11 mouse cellular contexts compared by ENCODE assay signal in genomic region chr17:78245444-78245843, GRCm38 (mm10). TPM values are rescaled to one million over a fixed set of nuclear protein-coding genes. Genes with fewer than 3 reads are reported as not detected.
DNase-seq lines count a peak whose midpoint lies in the region; ATAC-seq lines count a peak whose summit lies in the region.
"Had no signal": no experiment of that assay in that cellular context is flagged by ENCODE, and none has a peak within 500 bp of the region (broad histone marks: within the 10 kb centered on the region; RNA-seq: fewer than 3 reads in every experiment).

No protein-coding gene starts in this region.

- peaks cover 47% of the 10 kb centered on the region for H3K4me1 ChIP-seq in heart, embryonic 13.5 days
- H3K4me1 ChIP-seq in heart, embryonic 12.5 days (replicated peaks) = peaks cover 43% of the 10 kb centered on the region
- H3K4me1 ChIP-seq in midbrain, embryonic 13.5 days (replicated peaks) = peaks cover 22% of the 10 kb centered on the region
- H3K4me1 ChIP-seq in midbrain, embryonic 10.5 days = peaks cover 46% of the 10 kb centered on the region

- H3K27me3 ChIP-seq in heart, embryonic 13.5 days (replicated peaks) = no peaks in the 10 kb centered on the region
- H3K27me3 ChIP-seq in heart, embryonic 12.5 days (replicated peaks) = no peaks in the 10 kb centered on the region
- no peaks in the 10 kb centered on the region for H3K27me3 ChIP-seq in midbrain, embryonic 13.5 days
- no peaks in the 10 kb centered on the region for H3K27me3 ChIP-seq in midbrain, embryonic 10.5 days (ENCODE audit: low read depth, poor library complexity, severe bottlenecking)
- H3K27me3 ChIP-seq: embryonic facial prominence, embryonic 13.5 days; hindbrain, embryonic 15.5 days had no signal

- H3K36me3 ChIP-seq in heart, embryonic 13.5 days = no peaks in the 10 kb centered on the region
- no peaks in the 10 kb centered on the region for H3K36me3 ChIP-seq in heart, embryonic 12.5 days
- no peaks in the 10 kb centered on the region for H3K36me3 ChIP-seq in midbrain, embryonic 13.5 days
- peaks cover 2% of the 10 kb centered on the region; the same call in 1 of the 2 replicates for H3K36me3 ChIP-seq in midbrain, embryonic 10.5 days
- H3K36me3 ChIP-seq: embryonic facial prominence, embryonic 13.5 days; hindbrain, embryonic 15.5 days had no signal

- H3K4me3 ChIP-seq in heart, embryonic 13.5 days = no peak overlapping the region
- H3K4me3 ChIP-seq in heart, embryonic 12.5 days = no peak overlapping the region
- no peak overlapping the region for H3K4me3 ChIP-seq in midbrain, embryonic 13.5 days (replicated peaks)
- H3K4me3 ChIP-seq in midbrain, embryonic 10.5 days = no peak overlapping the region
- H3K4me3 ChIP-seq: embryonic facial prominence, embryonic 13.5 days; hindbrain, embryonic 15.5 days had no signal

- H3K4me2 ChIP-seq in heart, embryonic 13.5 days = no peak overlapping the region
- no peak overlapping the region for H3K4me2 ChIP-seq in heart, embryonic 12.5 days
- no peak overlapping the region for H3K4me2 ChIP-seq in midbrain, embryonic 13.5 days (replicated peaks)
- H3K4me2 ChIP-seq: embryonic facial prominence, embryonic 13.5 days; hindbrain, embryonic 15.5 days had no signal

- DNase-seq in midbrain, embryonic 10.5 days (ENCODE audit: low spot score) = no peak
- DNase-seq in left cerebral cortex, adult 8-10 months (ENCODE audit: low spot score in 2 of 2) = no peak
- DNase-seq in adrenal gland, postnatal 14 days = no peak
- DNase-seq: lung, postnatal 4 days had no signal

- H3K9ac ChIP-seq in heart, embryonic 13.5 days = peak overlapping the region; percentile 7; the same call in 1 of the 2 replicates
- no peak overlapping the region for H3K9ac ChIP-seq in heart, embryonic 12.5 days
- no peak overlapping the region for H3K9ac ChIP-seq in midbrain, embryonic 13.5 days (replicated peaks)
- H3K9ac ChIP-seq: embryonic facial prominence, embryonic 13.5 days; hindbrain, embryonic 15.5 days had no signal

- no peak for ATAC-seq in heart, embryonic 13.5 days (ENCODE audit: extremely low read depth, insufficient number of reproducible peaks, low FRiP score, low TSS enrichment)
- no peak for ATAC-seq in heart, embryonic 12.5 days (ENCODE audit: insufficient number of reproducible peaks, low FRiP score)
- peak; percentile 28; the same call in 1 of the 2 replicates for ATAC-seq in midbrain, embryonic 13.5 days
- ATAC-seq in inflammation-experienced regulatory T-cells, adult 6 months = peak; percentile 62
- ATAC-seq in neutrophil, adult 5-6 weeks (ENCODE audit: extremely low read depth, insufficient number of reproducible peaks, low FRiP score, poor library complexity, severe bottlenecking) = peak; percentile 55

- 39% methylated on average over 4 of the region's 4 CpGs for WGBS in heart, embryonic 13.5 days
- WGBS in heart, embryonic 12.5 days = 55% methylated on average over 4 of the region's 4 CpGs
- WGBS in midbrain, embryonic 13.5 days = 67% methylated on average over 4 of the region's 4 CpGs
- 78% methylated on average over 4 of the region's 4 CpGs for WGBS in midbrain, embryonic 10.5 days

- peak overlapping the region; percentile 33; the same call in 1 of the 2 replicates for H3K27ac ChIP-seq in heart, embryonic 13.5 days (replicated peaks)
- H3K27ac ChIP-seq in heart, embryonic 12.5 days (ENCODE audit: poor library complexity, severe bottlenecking) = no peak overlapping the region
- H3K27ac ChIP-seq in midbrain, embryonic 13.5 days = no peak overlapping the region
- H3K27ac ChIP-seq in midbrain, embryonic 10.5 days (replicated peaks) = no peak overlapping the region
- H3K27ac ChIP-seq: embryonic facial prominence, embryonic 13.5 days; hindbrain, embryonic 15.5 days had no signal

- no peaks in the 10 kb centered on the region for H3K9me3 ChIP-seq in heart, embryonic 13.5 days
- no peaks in the 10 kb centered on the region for H3K9me3 ChIP-seq in heart, embryonic 12.5 days (replicated peaks)
- H3K9me3 ChIP-seq in midbrain, embryonic 13.5 days = no peaks in the 10 kb centered on the region
- H3K9me3 ChIP-seq in midbrain, embryonic 10.5 days (replicated peaks) = no peaks in the 10 kb centered on the region
- H3K9me3 ChIP-seq: embryonic facial prominence, embryonic 13.5 days; hindbrain, embryonic 15.5 days had no signal

RNA-seq across cellular contexts. Expression of gene Crim1, which starts 45.4 kb away (rescaled TPM):
- 2.1 and 2.2 TPM in 2 replicates for polyA plus RNA-seq in heart, embryonic 13.5 days (2015; fragmentation: Nextera tagmentation; extraction: Ambion mirVana)
- 3.2 and 3.3 TPM in 2 replicates for polyA plus RNA-seq in heart, embryonic 12.5 days (2016; fragmentation: Nextera tagmentation; extraction: Ambion mirVana)
- 5.4 and 6.4 TPM in 2 replicates for polyA plus RNA-seq in midbrain, embryonic 13.5 days (2015; fragmentation: Nextera tagmentation; extraction: Ambion mirVana)
- polyA plus RNA-seq in midbrain, embryonic 10.5 days (2016; fragmentation: Nextera tagmentation; extraction: Ambion mirVana) = 2.8 and 4.9 TPM in 2 replicates
- polyA plus RNA-seq in inflammation-experienced regulatory T-cells, adult 6 months (2017; shearing (Covaris generic)) = 1 to 10 TPM; 4.9 to 8.3 (median 7.9) TPM
- total RNA-seq in neutrophil, adult 5-6 weeks (2017) = 4.3 and 7.2 TPM in 2 replicates
- 10 to 100 TPM; 84.5 to 97.9 (median 87.0) TPM for total RNA-seq in left cerebral cortex, adult 8-10 months (2022)
- 31.4 and 36.7 TPM in 2 replicates for total RNA-seq in adrenal gland, postnatal 14 days (2021)

Comparison
In these comparisons a context has a peak if more than half of its experiments do, and no peak if none do; other contexts are left out.
1. ATAC-seq: peak in midbrain, embryonic 13.5 days (single experiment), inflammation-experienced regulatory T-cells, adult 6 months (single experiment) and neutrophil, adult 5-6 weeks (single experiment); none in heart, embryonic 13.5 days (single experiment) and heart, embryonic 12.5 days (single experiment).